Mouse (Mus musculus) embryonic facial prominence, embryonic 12.5 days (tissue): ENCODE data around the gene Usp11. TPM values are rescaled to one million over a fixed set of nuclear protein-coding genes. Genes with fewer than 3 reads are reported as not detected.
"Not testable (repeated sequence)": the region's sequence is repeated elsewhere in the genome, so short reads cannot be mapped to it uniquely, and the experiment has no call there.

Source experiments
- ATAC-seq: fragments of 200-750 bp; cut with Nextera tagmentation; 2 replicates; pipeline ENCODE4 v1.8.0; 2017; ENCODE audit not compliant: insufficient number of reproducible peaks, insufficient read depth, low FRiP score, low TSS enrichment
- H3K27ac ChIP-seq: fragments of 300-500 bp; sonication (generic); 2 replicates; pipeline ENCODE4 v1.5.1; 2016; ENCODE audit warnings: mild to moderate bottlenecking
- H3K27me3 ChIP-seq: fragments of 300-500 bp; sonication (generic); 2 replicates; pipeline ENCODE4 v1.6.1; 2016; ENCODE audit warnings: mild to moderate bottlenecking, moderate library complexity
- H3K36me3 ChIP-seq: fragments of 300-500 bp; sonication (generic); 2 replicates; pipeline ENCODE4 v1.6.1; 2016; ENCODE audit warnings: mild to moderate bottlenecking
- H3K4me1 ChIP-seq: fragments of 300-500 bp; sonication (generic); 2 replicates; pipeline ENCODE4 v1.6.1; 2016
- H3K4me2 ChIP-seq: fragments of 300-500 bp; sonication (generic); replicated peaks from 2 replicates; pipeline ENCODE4 v1.6.1; 2016; ENCODE audit warnings: mild to moderate bottlenecking, moderate library complexity
- H3K4me3 ChIP-seq: fragments of 300-500 bp; sonication (generic); 2 replicates; pipeline ENCODE4 v1.5.1; 2016; ENCODE audit warnings: mild to moderate bottlenecking
- H3K9ac ChIP-seq: fragments of 300-500 bp; sonication (generic); 2 replicates; pipeline ENCODE4 v1.6.1; 2016; ENCODE audit warnings: mild to moderate bottlenecking, moderate library complexity
- H3K9me3 ChIP-seq: fragments of 300-500 bp; sonication (generic); 2 replicates; pipeline ENCODE4 v1.6.1; 2016; ENCODE audit warnings: mild to moderate bottlenecking, moderate library complexity
- WGBS: fragments of 180-500 bp; shearing (Covaris S2); methylation state at CpG from one replicate; pipeline ENCODE4 v1.1.7; 2016; 5-methylcytosine and 5-hydroxymethylcytosine counted together
- polyA plus RNA-seq: library from polyadenylated mRNA; unstranded; fragments of >200 nt; fragmentation: Nextera tagmentation; extraction: Ambion mirVana; gene quantifications from 2 replicates; pipeline ENCODE4 v1.2.1, GENCODE M21; 2016

The Usp11 gene
- polyA plus RNA-seq, 1 experiment from 2014 or later = 68.6 TPM

GRCm38 (mm10) chrX:20692616-20693015 is 11.1 kb upstream of the Usp11 start:
- H3K4me2 ChIP-seq = no peak overlapping the region
- no peak overlapping the region for H3K27ac ChIP-seq
- ATAC-seq = no peak
- peaks cover 36% of the 10 kb centered on the region for H3K36me3 ChIP-seq
- no peaks in the 10 kb centered on the region for H3K9me3 ChIP-seq
- 0 out of 2 replicates have a peak, but pooled peaks cover 4% of the 10 kb centered on the region for H3K4me1 ChIP-seq
- no peak overlapping the region for H3K4me3 ChIP-seq
- no peak overlapping the region for H3K9ac ChIP-seq
- WGBS = 92% methylated on average over 1 of the region's 1 CpGs
- no peaks in the 10 kb centered on the region for H3K27me3 ChIP-seq

- WGBS = 77% methylated on average over 4 of the region's 4 CpGs
Observed at GRCm38 (mm10) chrX:20695842-20696241, 7.9 kb upstream of the Usp11 start.

GRCm38 (mm10) chrX:20704295-20705082 is 783 bp downstream of the Usp11 start:
- Histone ChIP-seq H3K9ac (peak overlapping the region; percentile 53), H3K9me3 (no peaks in the 10 kb centered on the region), H3K4me3 (peak overlapping the region; percentile 55), H3K36me3 (no peaks in the 10 kb centered on the region), H3K27me3 (no peaks in the 10 kb centered on the region), H3K27ac (peak overlapping the region; percentile 94), H3K4me2 (peak overlapping the region; percentile 40), H3K4me1 (no peaks in the 10 kb centered on the region)
- 24% methylated on average over 32 of the region's 32 CpGs for WGBS
- peak; percentile 98 for ATAC-seq

More at GRCm38 (mm10) chrX:20695842-20696241, 7.9 kb upstream of the Usp11 start:
- no peaks in the 10 kb centered on the region for H3K27me3 ChIP-seq
- peaks cover 46% of the 10 kb centered on the region for H3K36me3 ChIP-seq
- no peak overlapping the region for H3K4me2 ChIP-seq
- no peaks in the 10 kb centered on the region for H3K9me3 ChIP-seq
- H3K4me1 ChIP-seq = no peaks in the 10 kb centered on the region
- no peak overlapping the region for H3K27ac ChIP-seq
- H3K4me3 ChIP-seq = no peak overlapping the region
- H3K9ac ChIP-seq = no peak overlapping the region
- ATAC-seq = no peak

GRCm38 (mm10) chrX:20705083-20705402 is 1.3 kb downstream of the Usp11 start:
- no peak overlapping the region for H3K9ac ChIP-seq

GRCm38 (mm10) chrX:20728681-20729080 is 25.0 kb downstream of the Usp11 start:
- Histone ChIP-seq H3K4me3 (no peak overlapping the region), H3K27ac (no peak overlapping the region), H3K4me2 (no peak overlapping the region), H3K9me3 (no peaks in the 10 kb centered on the region), H3K9ac (no peak overlapping the region), H3K36me3 (no peaks in the 10 kb centered on the region), H3K4me1 (no peaks in the 10 kb centered on the region), H3K27me3 (no peaks in the 10 kb centered on the region)
- no peak for ATAC-seq
- WGBS = 73% methylated on average over 5 of the region's 5 CpGs

More at GRCm38 (mm10) chrX:20705083-20705402, 1.3 kb downstream of the Usp11 start:
- Histone ChIP-seq H3K36me3 (no peaks in the 10 kb centered on the region), H3K4me3 (peak overlapping the region; percentile 55), H3K9me3 (no peaks in the 10 kb centered on the region), H3K4me1 (no peaks in the 10 kb centered on the region), H3K4me2 (peak overlapping the region; percentile 40), H3K27ac (no peak overlapping the region), H3K27me3 (no peaks in the 10 kb centered on the region)
- ATAC-seq = no peak
- 34% methylated on average over 3 of the region's 3 CpGs for WGBS

GRCm38 (mm10) chrX:20730048-20730447 is 26.3 kb downstream of the Usp11 start:
- H3K9me3 ChIP-seq, H3K27ac ChIP-seq, H3K4me1 ChIP-seq, H3K9ac ChIP-seq, H3K36me3 ChIP-seq, ATAC-seq, H3K4me2 ChIP-seq, H3K4me3 ChIP-seq, H3K27me3 ChIP-seq: not testable (repeated sequence)
- 45% methylated on average over 10 of the region's 10 CpGs for WGBS

GRCm38 (mm10) chrX:20736479-20736878 is 32.8 kb downstream of the Usp11 start:
- H3K4me2 ChIP-seq = no peak overlapping the region
- H3K9me3 ChIP-seq = no peaks in the 10 kb centered on the region
- H3K27ac ChIP-seq = no peak overlapping the region
- H3K27me3 ChIP-seq = no peaks in the 10 kb centered on the region
- no peak for ATAC-seq
- H3K9ac ChIP-seq = no peak overlapping the region
- H3K36me3 ChIP-seq = no peaks in the 10 kb centered on the region
- H3K4me1 ChIP-seq = no peaks in the 10 kb centered on the region
- H3K4me3 ChIP-seq = no peak overlapping the region
- 87% methylated on average over 4 of the region's 4 CpGs for WGBS

GRCm38 (mm10) chrX:20748829-20749228 is 45.1 kb downstream of the Usp11 start:
- Histone ChIP-seq H3K4me2 (no peak overlapping the region), H3K36me3 (no peaks in the 10 kb centered on the region), H3K4me1 (no peaks in the 10 kb centered on the region), H3K27ac (no peak overlapping the region), H3K27me3 (no peaks in the 10 kb centered on the region), H3K9ac (no peak overlapping the region), H3K9me3 (no peaks in the 10 kb centered on the region), H3K4me3 (no peak overlapping the region)
- ATAC-seq = no peak
- 81% methylated on average over 2 of the region's 2 CpGs for WGBS

- no peak overlapping the region for H3K27ac ChIP-seq
- ATAC-seq = no peak
- no peaks in the 10 kb centered on the region for H3K4me1 ChIP-seq
- no peaks in the 10 kb centered on the region for H3K27me3 ChIP-seq
- no peak overlapping the region for H3K9ac ChIP-seq
- no peak overlapping the region for H3K4me2 ChIP-seq
- H3K36me3 ChIP-seq = no peaks in the 10 kb centered on the region
- WGBS = 82% methylated on average over 4 of the region's 4 CpGs
- H3K4me3 ChIP-seq = no peak overlapping the region
- no peaks in the 10 kb centered on the region for H3K9me3 ChIP-seq
Observed at GRCm38 (mm10) chrX:20761201-20761600, 57.5 kb downstream of the Usp11 start.

Other genes with a start within 250 kb of the Usp11 start
- gene Rgn, start 154.1 kb upstream of the Usp11 start, polyA plus RNA-seq = 0.23 and 0.46 TPM in 2 replicates
- 76.5 and 77.7 TPM in 2 replicates for gene Rbm10, start 86.4 kb upstream of the Usp11 start, polyA plus RNA-seq
- 207 and 208 TPM in 2 replicates for gene Ndufb11, start 86.3 kb upstream of the Usp11 start, polyA plus RNA-seq
- gene Uba1, start 45.6 kb upstream of the Usp11 start, polyA plus RNA-seq = 249 and 252 TPM in 2 replicates
- gene Cdk16, start 16.0 kb upstream of the Usp11 start, polyA plus RNA-seq = 139 and 145 TPM in 2 replicates
- 107 and 113 TPM in 2 replicates for gene Araf, start 93.9 kb downstream of the Usp11 start, polyA plus RNA-seq
- 16.0 and 17.9 TPM in 2 replicates for gene Timp1, start 166.3 kb downstream of the Usp11 start, polyA plus RNA-seq
- 2.3 and 2.5 TPM in 2 replicates for gene Syn1, start 217.1 kb downstream of the Usp11 start, polyA plus RNA-seq
- gene Cfp, start 227.6 kb downstream of the Usp11 start, polyA plus RNA-seq = 3.4 and 4.3 TPM in 2 replicates
- 18.0 and 18.8 TPM in 2 replicates for gene Elk1, start 246.7 kb downstream of the Usp11 start, polyA plus RNA-seq